Mouse (Mus musculus) cerebellum, postnatal 14 days (tissue): ENCODE results near the gene Gm34302.
A peak's percentile ranks its signal among the peaks of the same experiment; 100 is the strongest.

ENCODE experiments used
- DNase-seq, 2 experiments: peaks; one replicate each; pipeline ENCODE4 v3.0.0; 2021; ENCODE audit warnings: mixed read lengths in 2 of 2

Gm34302 gene

GRCm38 (mm10) chr3:63483726-63484125 is at the start of gene Gm34302:
Gm34302 (minus strand) TSS chr3:63483879.
- DNase-seq = no peak

- DNase-seq = no peak
These were observed 48.2 kb upstream of the Gm34302 start for GRCm38 (mm10) chr3:63531847-63532246.

- no peak for DNase-seq
These were observed 34.0 kb upstream of the Gm34302 start for GRCm38 (mm10) chr3:63517681-63518080.

- peak; percentile 6 for DNase-seq
These were observed 32.6 kb upstream of the Gm34302 start for GRCm38 (mm10) chr3:63516279-63516678.

- DNase-seq = no peak
These were observed 27.6 kb upstream of the Gm34302 start for GRCm38 (mm10) chr3:63511316-63511715.

- no peak for DNase-seq
These were observed 25.8 kb upstream of the Gm34302 start for GRCm38 (mm10) chr3:63509484-63509883.

GRCm38 (mm10) chr3:63508924-63509323 is 25.2 kb upstream of the Gm34302 start:
- DNase-seq = no peak

GRCm38 (mm10) chr3:63504433-63504832 is 20.8 kb upstream of the Gm34302 start:
- DNase-seq = no peak

- no peak for DNase-seq
These were observed 11.1 kb upstream of the Gm34302 start for GRCm38 (mm10) chr3:63494625-63495382.

GRCm38 (mm10) chr3:63493563-63493962 is 9.9 kb upstream of the Gm34302 start:
- no peak for DNase-seq

- DNase-seq = peak; percentile 11 to 33
These were observed 43.1 kb downstream of the Gm34302 start for GRCm38 (mm10) chr3:63440426-63441125.

GRCm38 (mm10) chr3:63439738-63440137 is 43.9 kb downstream of the Gm34302 start:
- peak; percentile 16 to 21 for DNase-seq

GRCm38 (mm10) chr3:63438898-63439297 is 44.8 kb downstream of the Gm34302 start:
- no peak for DNase-seq
